Mouse (Mus musculus): ENCODE results near the gene Tmem274. TPM values are rescaled to one million over a fixed set of nuclear protein-coding genes. Genes with fewer than 3 reads are reported as not detected.
"Not testable (repeated sequence)": the region's sequence is repeated elsewhere in the genome, so short reads cannot be mapped to it uniquely, and the experiment has no call there.

Tmem274 gene
- not detected for total RNA-seq (2021)
- long read RNA-seq, experiment 1, result 0 reads
- long read RNA-seq, experiment 2, result 0 reads

GRCm38 (mm10) chr4:149477078-149477477 lies at the start of gene Tmem274:
Gene Tmem274, plus strand, starts transcription at chr4:149477378.
- DNase-seq, result no peak
- intact Hi-C loops (cut with DNase I; ENCODE audit: low total_unique reads), result no loop called here

- no peak for DNase-seq
- intact Hi-C loops (cut with DNase I; ENCODE audit: low total_unique reads), result no loop called here
Measured at GRCm38 (mm10) chr4:149429592-149429991, 47.6 kb upstream of the Tmem274 start.

GRCm38 (mm10) chr4:149431887-149432286 lies 45.3 kb upstream of the Tmem274 start:
- DNase-seq, result not testable (repeated sequence)

GRCm38 (mm10) chr4:149440576-149440975 lies 36.6 kb upstream of the Tmem274 start:
- DNase-seq, result no peak
- intact Hi-C loops (cut with DNase I; ENCODE audit: low total_unique reads), result no loop called here

More at GRCm38 (mm10) chr4:149431887-149432286, 45.3 kb upstream of the Tmem274 start:
- intact Hi-C loops (cut with DNase I; ENCODE audit: low total_unique reads), result not testable (repeated sequence)

- DNase-seq, result no peak
- intact Hi-C loops (cut with DNase I; ENCODE audit: low total_unique reads), result no loop called here
Measured at GRCm38 (mm10) chr4:149442436-149442835, 34.7 kb upstream of the Tmem274 start.

- no peak for DNase-seq
- intact Hi-C loops (cut with DNase I; ENCODE audit: low total_unique reads), result no loop called here
Measured at GRCm38 (mm10) chr4:149444465-149444864, 32.7 kb upstream of the Tmem274 start.

GRCm38 (mm10) chr4:149444964-149445701 lies 32.0 kb upstream of the Tmem274 start:
- intact Hi-C loops (cut with DNase I; ENCODE audit: low total_unique reads), result no loop called here
- peak; percentile 94 for DNase-seq

GRCm38 (mm10) chr4:149445868-149446267 lies 31.3 kb upstream of the Tmem274 start:
- DNase-seq, result peak; percentile 43
- intact Hi-C loops (cut with DNase I; ENCODE audit: low total_unique reads), result no loop called here

GRCm38 (mm10) chr4:149446309-149446708 lies 30.9 kb upstream of the Tmem274 start:
- no peak for DNase-seq
- intact Hi-C loops (cut with DNase I; ENCODE audit: low total_unique reads), result no loop called here

- DNase-seq, result no peak
- intact Hi-C loops (cut with DNase I; ENCODE audit: low total_unique reads), result no loop called here
Measured at GRCm38 (mm10) chr4:149450636-149451035, 26.5 kb upstream of the Tmem274 start.

GRCm38 (mm10) chr4:149453656-149454055 lies 23.5 kb upstream of the Tmem274 start:
- intact Hi-C loops (cut with DNase I; ENCODE audit: low total_unique reads), result no loop called here
- peak; percentile 37 for DNase-seq

- intact Hi-C loops (cut with DNase I; ENCODE audit: low total_unique reads), result no loop called here
- peak; percentile 40 for DNase-seq
Measured at GRCm38 (mm10) chr4:149454263-149454662, 22.9 kb upstream of the Tmem274 start.

GRCm38 (mm10) chr4:149454879-149455278 lies 22.3 kb upstream of the Tmem274 start, which contains the start of gene Rbp7:
Gene Rbp7, minus strand, starts transcription at chr4:149454978.
- no peak for DNase-seq
- intact Hi-C loops (cut with DNase I; ENCODE audit: low total_unique reads), result no loop called here

GRCm38 (mm10) chr4:149457163-149457562 lies 20.0 kb upstream of the Tmem274 start:
- DNase-seq; intact Hi-C loops (cut with DNase I; ENCODE audit: low total_unique reads): not testable (repeated sequence)

- intact Hi-C loops (cut with DNase I; ENCODE audit: low total_unique reads), result no loop called here
- DNase-seq, result peak; percentile 40
Measured at GRCm38 (mm10) chr4:149457831-149458430, 19.2 kb upstream of the Tmem274 start.

GRCm38 (mm10) chr4:149458526-149458925 lies 18.7 kb upstream of the Tmem274 start:
- no peak for DNase-seq
- intact Hi-C loops (cut with DNase I; ENCODE audit: low total_unique reads), result no loop called here

GRCm38 (mm10) chr4:149459425-149459824 lies 17.8 kb upstream of the Tmem274 start:
- DNase-seq, result no peak
- intact Hi-C loops (cut with DNase I; ENCODE audit: low total_unique reads), result no loop called here

- intact Hi-C loops (cut with DNase I; ENCODE audit: low total_unique reads), result not testable (repeated sequence)
Measured at GRCm38 (mm10) chr4:149460475-149460874, 16.7 kb upstream of the Tmem274 start.

GRCm38 (mm10) chr4:149461579-149462304 lies 15.4 kb upstream of the Tmem274 start:
- no peak for DNase-seq
- intact Hi-C loops (cut with DNase I; ENCODE audit: low total_unique reads), result no loop called here

More at GRCm38 (mm10) chr4:149460475-149460874, 16.7 kb upstream of the Tmem274 start:
- DNase-seq, result not testable (repeated sequence)

GRCm38 (mm10) chr4:149462305-149462971 lies 14.7 kb upstream of the Tmem274 start:
- intact Hi-C loops (cut with DNase I; ENCODE audit: low total_unique reads), result no loop called here
- DNase-seq, result no peak
